Mouse (Mus musculus): ENCODE data around the gene Gde1. TPM values are rescaled to one million over a fixed set of nuclear protein-coding genes. Genes with fewer than 3 reads are reported as not detected.

The Gde1 gene
- total and polyA plus RNA-seq, 3 experiments = 109 to 211 (median 113) TPM

GRCm38 (mm10) chr7:118667773-118668172, 37.8 kb downstream of the Gde1 start:
- no peaks in the 10 kb centered on the region for H3K4me1 ChIP-seq (ENCODE audit: control insufficient read depth in 1 of 2, insufficient read depth in 2 of 2)
- dilution Hi-C loops (cut with MboI; ENCODE audit: extremely low pct_ligation_motif_present, extremely low pct_unique_long_range_greater_than_20kb, low sequenced_read_pairs) (no loop called here), in situ Hi-C loops (cut with MboI; ENCODE audit: low pct_ligation_motif_present, low pct_unique_long_range_greater_than_20kb, low sequenced_read_pairs) (no loop called here)
- no peak overlapping the region for H3K4me2 ChIP-seq (ENCODE audit: insufficient read depth, low read depth, poor library complexity, severe bottlenecking)
- TF ChIP-seq IRF4 (IDR thresholded peaks at IDR 0.05; ENCODE audit: low read depth, low read length) = no peak
- H3K27ac ChIP-seq (ENCODE audit: insufficient read depth, low read depth) = no peak overlapping the region
- DNase-seq (ENCODE audit: extremely low read depth) = no peak
- H3K4me3 ChIP-seq (replicated peaks in 1 of 3; ENCODE audit: low read depth in 2 of 3, low read length in 2 of 3, poor library complexity in 1 of 3) = no peak overlapping the region
- peaks cover 10% of the 10 kb centered on the region for H3K27me3 ChIP-seq (replicated peaks)
- H3K79me2 ChIP-seq (replicated peaks; ENCODE audit: control insufficient read depth, extremely low read depth, insufficient read depth, poor library complexity, severe bottlenecking) = no peaks in the 10 kb centered on the region
- H3K9me3 ChIP-seq (replicated peaks; ENCODE audit: low read length) = peaks cover 12% of the 10 kb centered on the region
- no peak overlapping the region for H3K9ac ChIP-seq (ENCODE audit: insufficient read depth, low read depth)
- H3K36me3 ChIP-seq (replicated peaks in 1 of 2; ENCODE audit: control insufficient read depth in 1 of 2, insufficient read depth in 1 of 2, low read length in 1 of 2) = no peaks in the 10 kb centered on the region

- H3K4me1 ChIP-seq (ENCODE audit: control insufficient read depth in 1 of 2, insufficient read depth in 2 of 2) = peaks cover 3 to 16% of the 10 kb centered on the region in 2 experiments; a peak in 3 of 4 replicates
- peaks cover 3% of the 10 kb centered on the region for H3K9me3 ChIP-seq (replicated peaks; ENCODE audit: low read length)
- no peaks in the 10 kb centered on the region for H3K36me3 ChIP-seq (replicated peaks in 1 of 2; ENCODE audit: control insufficient read depth in 1 of 2, insufficient read depth in 1 of 2, low read length in 1 of 2)
- H3K27ac ChIP-seq (ENCODE audit: insufficient read depth, low read depth) = no peak overlapping the region
- peaks cover 2% of the 10 kb centered on the region for H3K27me3 ChIP-seq (replicated peaks)
- dilution Hi-C loops (cut with MboI; ENCODE audit: extremely low pct_ligation_motif_present, extremely low pct_unique_long_range_greater_than_20kb, low sequenced_read_pairs) (no loop called here), in situ Hi-C loops (cut with MboI; ENCODE audit: low pct_ligation_motif_present, low pct_unique_long_range_greater_than_20kb, low sequenced_read_pairs) (no loop called here)
- DNase-seq (ENCODE audit: extremely low read depth) = no peak
- TF ChIP-seq MXI1 (IDR thresholded peaks at IDR 0.05; ENCODE audit: low read depth, low read length) (no peak), USF2 (conservative IDR thresholded peaks at IDR 0.05; ENCODE audit: low read depth, low read length) (no peak), MAX (IDR thresholded peaks at IDR 0.05; ENCODE audit: low read length) (no peak), ZNF384 (IDR thresholded peaks at IDR 0.05; ENCODE audit: low read depth, low read length) (no peak), ETS1 (conservative IDR thresholded peaks at IDR 0.05; ENCODE audit: low read depth, low read length) (no peak), RAD21 (IDR thresholded peaks at IDR 0.05; ENCODE audit: low read depth, low read length) (no peak)
- no peaks in the 10 kb centered on the region for H3K79me2 ChIP-seq (replicated peaks; ENCODE audit: control insufficient read depth, extremely low read depth, insufficient read depth, poor library complexity, severe bottlenecking)
- no peak overlapping the region for H3K9ac ChIP-seq (ENCODE audit: insufficient read depth, low read depth)
- H3K4me3 ChIP-seq (replicated peaks in 1 of 3; ENCODE audit: low read depth in 2 of 3, low read length in 2 of 3, poor library complexity in 1 of 3) = no peak overlapping the region
- no peak overlapping the region for H3K4me2 ChIP-seq (ENCODE audit: insufficient read depth, low read depth, poor library complexity, severe bottlenecking)
These were observed 48.8 kb downstream of the Gde1 start for GRCm38 (mm10) chr7:118656730-118657129.

GRCm38 (mm10) chr7:118652572-118653295, 52.8 kb downstream of the Gde1 start:
- TF ChIP-seq IRF4 (IDR thresholded peaks at IDR 0.05; ENCODE audit: low read depth, low read length) = peak; percentile 48; the same call in 1 of the 2 replicates
- no peak for TF ChIP-seq E2F4 (IDR thresholded peaks at IDR 0.05; ENCODE audit: insufficient replicate concordance, low read depth, low read length)
- TF ChIP-seq CTCF (conservative IDR thresholded peaks at IDR 0.05 in 1 of 2, IDR thresholded peaks at IDR 0.05 in 1 of 2; ENCODE audit: low read depth in 2 of 2, low read length in 2 of 2) = 0 out of 4 replicates have a peak, but pooled peaks of 1 of the 2 experiments have one; percentile 8
- no peak for TF ChIP-seq USF1 (IDR thresholded peaks at IDR 0.05; ENCODE audit: low read depth, low read length)
- TF ChIP-seq NELFE (IDR thresholded peaks at IDR 0.05; ENCODE audit: low read depth, low read length) = no peak
- Histone ChIP-seq H3K36me3 (replicated peaks in 1 of 2; ENCODE audit: control insufficient read depth in 1 of 2, insufficient read depth in 1 of 2, low read length in 1 of 2) (no peaks in the 10 kb centered on the region), H3K9me3 (replicated peaks; ENCODE audit: low read length) (peaks cover 3% of the 10 kb centered on the region), H3K9ac (ENCODE audit: insufficient read depth, low read depth) (no peak overlapping the region), H3K27ac (ENCODE audit: insufficient read depth, low read depth) (no peak overlapping the region), H3K4me1 (ENCODE audit: control insufficient read depth in 1 of 2, insufficient read depth in 2 of 2) (peaks cover 3 to 16% of the 10 kb centered on the region in 2 experiments; a peak in 3 of 4 replicates), H3K79me2 (replicated peaks; ENCODE audit: control insufficient read depth, extremely low read depth, insufficient read depth, poor library complexity, severe bottlenecking) (no peaks in the 10 kb centered on the region), H3K4me2 (ENCODE audit: insufficient read depth, low read depth, poor library complexity, severe bottlenecking) (0 out of 2 replicates have a peak overlapping the region, but pooled peaks have one; percentile 3), H3K27me3 (replicated peaks) (peaks cover 2% of the 10 kb centered on the region), H3K4me3 (replicated peaks in 1 of 3; ENCODE audit: low read depth in 2 of 3, low read length in 2 of 3, poor library complexity in 1 of 3) (no peak overlapping the region)
- dilution Hi-C loops (cut with MboI; ENCODE audit: extremely low pct_ligation_motif_present, extremely low pct_unique_long_range_greater_than_20kb, low sequenced_read_pairs) (no loop called here), in situ Hi-C loops (cut with MboI; ENCODE audit: low pct_ligation_motif_present, low pct_unique_long_range_greater_than_20kb, low sequenced_read_pairs) (no loop called here)
- no peak for DNase-seq (ENCODE audit: extremely low read depth)

Data from CH12.LX (cell line).